Mouse (Mus musculus) heart, postnatal 14 days (tissue): ENCODE measurements around the gene Zfyve28. TPM values are rescaled to one million over a fixed set of nuclear protein-coding genes. Genes with fewer than 3 reads are reported as not detected.
A peak's percentile ranks its signal among the peaks of the same experiment; 100 is the strongest.

Source experiments
- DNase-seq, 2 experiments: peaks; one replicate each; pipeline ENCODE4 v3.0.0; 2021 to 2022
- intact Hi-C: fragments of 180-260 bp; cut with DNase I; formaldehyde crosslinking; loops from one replicate; pipeline ENCODE4 v1.15.1; 2025
- total RNA-seq, 2 experiments: library from RNA; stranded (reverse); gene quantifications; 2 replicates each; pipeline ENCODE4 v1.2.3; 2021

Gene Zfyve28
- total RNA-seq, 2 experiments from 2014 or later, result 0.41 to 1.0 TPM

GRCm38 (mm10) chr5:34252967-34253519, 35.2 kb downstream of the Zfyve28 start:
- no peak for DNase-seq
- intact Hi-C loops, result no loop called here

GRCm38 (mm10) chr5:34252307-34252966, 35.8 kb downstream of the Zfyve28 start:
- intact Hi-C loops, result no loop called here
- peak; percentile 28 to 60 for DNase-seq

GRCm38 (mm10) chr5:34251794-34252193, 36.5 kb downstream of the Zfyve28 start:
- DNase-seq, result no peak
- intact Hi-C loops, result no loop called here

- DNase-seq, result no peak
- intact Hi-C loops, result no loop called here
Observed at GRCm38 (mm10) chr5:34250090-34250489, 38.2 kb downstream of the Zfyve28 start.

GRCm38 (mm10) chr5:34249132-34249531, 39.1 kb downstream of the Zfyve28 start:
- DNase-seq, result no peak
- intact Hi-C loops, result no loop called here

- no peak for DNase-seq
- intact Hi-C loops, result no loop called here
Observed at GRCm38 (mm10) chr5:34246443-34246842, 41.8 kb downstream of the Zfyve28 start.

GRCm38 (mm10) chr5:34243062-34243461, 45.2 kb downstream of the Zfyve28 start:
- DNase-seq, result no peak
- intact Hi-C loops, result no loop called here

- peak; percentile 47 to 61 for DNase-seq
- intact Hi-C loops, result no loop called here
Observed at GRCm38 (mm10) chr5:34242224-34242963, 45.9 kb downstream of the Zfyve28 start.

GRCm38 (mm10) chr5:34238444-34238843, 49.8 kb downstream of the Zfyve28 start:
- intact Hi-C loops, result no loop called here

GRCm38 (mm10) chr5:34235898-34236420, 52.3 kb downstream of the Zfyve28 start:
- peak; percentile 39 to 68 for DNase-seq
- intact Hi-C loops, result loop anchor here (2.0 kb wide), 1 partner anchor 25 kb away; no protein-coding TSS in a partner anchor

More at GRCm38 (mm10) chr5:34238444-34238843, 49.8 kb downstream of the Zfyve28 start:
- DNase-seq, result no peak

GRCm38 (mm10) chr5:34235056-34235455, 53.2 kb downstream of the Zfyve28 start:
- intact Hi-C loops, result no loop called here
- no peak for DNase-seq

- intact Hi-C loops, result no loop called here
- DNase-seq, result no peak
Observed at GRCm38 (mm10) chr5:34233221-34233515, 55.1 kb downstream of the Zfyve28 start.

- intact Hi-C loops, result no loop called here
Observed at GRCm38 (mm10) chr5:34232481-34233220, 55.6 kb downstream of the Zfyve28 start.

GRCm38 (mm10) chr5:34231901-34232300, 56.3 kb downstream of the Zfyve28 start:
- DNase-seq, result no peak
- intact Hi-C loops, result no loop called here

More at GRCm38 (mm10) chr5:34232481-34233220, 55.6 kb downstream of the Zfyve28 start:
- no peak for DNase-seq

- no peak for DNase-seq
- intact Hi-C loops, result no loop called here
Observed at GRCm38 (mm10) chr5:34230599-34231485, 57.4 kb downstream of the Zfyve28 start.

GRCm38 (mm10) chr5:34229503-34229902, 58.7 kb downstream of the Zfyve28 start:
- intact Hi-C loops, result no loop called here
- DNase-seq, result no peak

- DNase-seq, result peak; percentile 22 to 48
- intact Hi-C loops, result no loop called here
Observed at GRCm38 (mm10) chr5:34225516-34225915, 62.7 kb downstream of the Zfyve28 start.

GRCm38 (mm10) chr5:34224515-34224914, 63.7 kb downstream of the Zfyve28 start:
- DNase-seq, result no peak
- intact Hi-C loops, result no loop called here

GRCm38 (mm10) chr5:34220001-34220400, 68.2 kb downstream of the Zfyve28 start:
- DNase-seq, result no peak
- intact Hi-C loops, result no loop called here

GRCm38 (mm10) chr5:34218672-34219071, 69.6 kb downstream of the Zfyve28 start:
- intact Hi-C loops, result loop anchor here (10.0 kb wide), 1 partner anchor 116 kb away; the partner anchor contains the start of gene Rnf4
- DNase-seq, result no peak
